Mouse (Mus musculus): ENCODE data around the gene Sh2d6. TPM values are rescaled to one million over a fixed set of nuclear protein-coding genes. Genes with fewer than 3 reads are reported as not detected.
"Not testable (repeated sequence)": the region's sequence is repeated elsewhere in the genome, so short reads cannot be mapped to it uniquely, and the experiment has no call there.

Sh2d6 gene
- polyA plus RNA-seq, 1 experiment from 2014 or later: not detected

DNA sequence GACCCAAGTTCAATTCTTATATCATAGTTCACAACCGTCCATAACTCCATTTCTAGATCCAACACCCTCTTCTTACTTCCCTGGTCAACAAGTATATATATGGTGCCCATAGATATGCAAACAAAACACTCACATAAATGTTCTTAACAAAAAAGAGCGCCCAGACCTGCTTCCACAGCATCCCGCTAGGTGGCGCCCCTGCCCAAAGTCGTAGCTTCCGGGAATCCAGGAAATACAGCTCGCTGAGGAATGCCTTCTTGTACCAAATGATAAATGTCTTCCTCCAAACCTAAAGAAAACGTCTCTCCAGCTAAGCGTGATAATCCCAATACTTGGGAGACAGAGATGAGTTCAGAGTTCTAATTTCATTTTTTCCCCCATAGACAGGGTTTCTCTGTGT, 13.7 kb upstream of the Sh2d6 start:
- Histone ChIP-seq H3K9me3 (replicated peaks) (no peaks in the 10 kb centered on the region), H3K27me3 (no peaks in the 10 kb centered on the region), H3K27ac (peak overlapping the region; percentile 44; the same call in 1 of the 2 replicates), H3K9ac (0 out of 2 replicates have a peak overlapping the region, but pooled peaks have one; percentile 6), H3K4me1 (replicated peaks) (peaks cover 21% of the 10 kb centered on the region), H3K4me2 (peak overlapping the region; percentile 50), H3K36me3 (no peaks in the 10 kb centered on the region), H3K4me3 (replicated peaks) (peak overlapping the region; percentile 17; the same call in 1 of the 2 replicates)
- peak; percentile 73 for DNase-seq
- ATAC-seq (ENCODE audit: low read depth): no peak
- WGBS (ENCODE audit: insufficient replicate concordance): 3% methylated on average over 9 of the region's 9 CpGs

DNA sequence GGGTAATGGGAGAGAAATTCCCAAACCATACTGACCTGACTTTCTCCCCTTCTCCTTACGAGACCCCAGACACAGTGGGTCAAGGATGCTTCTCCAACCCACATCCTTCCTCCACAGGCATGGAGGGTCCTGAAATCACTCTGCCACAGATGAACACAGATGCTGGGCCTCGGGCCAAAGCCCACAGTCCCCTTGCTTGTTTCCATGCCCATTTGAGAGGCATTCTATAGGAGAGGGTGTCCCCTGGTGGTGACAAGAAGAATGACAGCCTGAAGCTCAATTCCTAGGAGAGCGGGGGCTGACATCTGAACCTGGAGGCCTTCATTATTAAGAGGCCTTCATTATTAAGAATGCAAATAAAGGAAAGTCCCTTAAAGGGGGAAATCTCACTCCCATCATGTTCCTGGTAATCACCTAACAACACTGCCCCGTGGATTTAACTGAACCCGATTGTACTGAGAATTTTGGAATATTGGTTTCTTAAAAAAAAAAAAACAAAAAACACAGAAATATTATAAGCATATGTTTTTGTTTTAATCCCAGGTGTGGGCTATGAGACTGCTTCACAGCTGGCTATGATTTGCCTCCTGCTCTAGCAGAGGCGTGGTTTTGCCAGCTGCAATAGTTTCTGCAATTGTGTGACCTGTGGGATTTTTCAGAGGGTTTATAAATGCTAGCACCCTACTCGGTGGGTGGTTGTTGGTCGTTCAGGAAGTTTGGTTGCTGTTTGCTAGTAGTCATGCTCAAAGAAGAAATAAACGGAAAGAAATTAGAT, 12.7 kb upstream of the Sh2d6 start:
- no peak overlapping the region for H3K9ac ChIP-seq
- H3K4me1 ChIP-seq (replicated peaks): peaks cover 20% of the 10 kb centered on the region
- H3K27me3 ChIP-seq: no peaks in the 10 kb centered on the region
- DNase-seq (peak; percentile 36), ATAC-seq (ENCODE audit: low read depth) (no peak)
- H3K9me3 ChIP-seq (replicated peaks): no peaks in the 10 kb centered on the region
- H3K27ac ChIP-seq: no peak overlapping the region
- no peaks in the 10 kb centered on the region for H3K36me3 ChIP-seq
- no peak overlapping the region for H3K4me2 ChIP-seq
- H3K4me3 ChIP-seq (replicated peaks): no peak overlapping the region
- 41% methylated on average over 9 of the region's 9 CpGs for WGBS (ENCODE audit: insufficient replicate concordance)

DNA sequence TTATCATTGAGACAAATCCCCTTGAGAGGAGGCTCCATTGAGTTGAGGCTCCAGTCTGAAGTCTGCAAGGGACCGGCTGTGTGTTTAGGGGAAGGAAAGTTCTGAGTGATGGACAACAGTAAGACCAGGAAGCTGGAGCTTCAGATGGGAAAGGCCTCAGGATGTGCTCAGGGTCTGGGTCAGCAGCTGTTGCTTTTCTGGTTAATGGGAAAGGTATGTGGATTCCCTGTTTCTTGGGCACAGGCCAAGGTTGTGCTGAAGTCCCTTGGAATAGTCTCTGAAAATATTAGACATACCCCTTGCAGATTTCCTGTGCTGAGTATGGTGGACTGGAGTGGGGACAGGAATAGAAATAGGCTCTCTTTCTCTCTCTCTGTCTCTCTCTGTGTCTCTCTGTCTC, 12.0 kb upstream of the Sh2d6 start:
- H3K4me3 ChIP-seq (replicated peaks); H3K9me3 ChIP-seq (replicated peaks); DNase-seq; H3K9ac ChIP-seq; H3K4me2 ChIP-seq; H3K36me3 ChIP-seq; ATAC-seq (ENCODE audit: low read depth); H3K27ac ChIP-seq; H3K27me3 ChIP-seq: not testable (repeated sequence)
- WGBS (ENCODE audit: insufficient replicate concordance): 50% methylated on average over 1 of the region's 1 CpGs
- H3K4me1 ChIP-seq (replicated peaks): peaks cover 13% of the 10 kb centered on the region

DNA sequence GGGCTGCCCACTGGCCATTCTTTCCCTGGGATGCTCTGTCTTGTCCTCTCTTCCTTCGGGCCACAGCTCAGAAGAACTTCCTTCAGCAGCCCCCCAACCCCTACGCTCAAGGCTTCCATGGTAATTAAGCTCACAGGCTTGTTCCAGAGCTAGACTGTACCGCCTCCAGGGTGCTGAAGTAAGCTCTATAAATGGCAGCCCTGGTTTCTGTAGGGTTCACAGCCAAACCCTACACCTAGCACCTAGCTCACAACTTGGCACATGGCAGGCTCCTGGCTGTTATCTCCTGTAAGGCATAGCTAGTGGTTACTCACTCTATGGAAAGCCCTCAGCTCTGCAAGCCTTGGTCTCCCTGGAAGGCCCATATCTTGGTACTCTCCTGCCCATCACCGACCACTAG, 11.1 kb upstream of the Sh2d6 start:
- DNase-seq (no peak), ATAC-seq (ENCODE audit: low read depth) (no peak; the same call in 1 of the 2 replicates)
- Histone ChIP-seq H3K9me3 (replicated peaks) (no peaks in the 10 kb centered on the region), H3K36me3 (no peaks in the 10 kb centered on the region), H3K4me1 (replicated peaks) (peaks cover 5% of the 10 kb centered on the region), H3K4me3 (replicated peaks) (no peak overlapping the region), H3K9ac (no peak overlapping the region), H3K27ac (no peak overlapping the region), H3K4me2 (no peak overlapping the region), H3K27me3 (no peaks in the 10 kb centered on the region)
- WGBS (ENCODE audit: insufficient replicate concordance): 66% methylated on average over 4 of the region's 4 CpGs

DNA sequence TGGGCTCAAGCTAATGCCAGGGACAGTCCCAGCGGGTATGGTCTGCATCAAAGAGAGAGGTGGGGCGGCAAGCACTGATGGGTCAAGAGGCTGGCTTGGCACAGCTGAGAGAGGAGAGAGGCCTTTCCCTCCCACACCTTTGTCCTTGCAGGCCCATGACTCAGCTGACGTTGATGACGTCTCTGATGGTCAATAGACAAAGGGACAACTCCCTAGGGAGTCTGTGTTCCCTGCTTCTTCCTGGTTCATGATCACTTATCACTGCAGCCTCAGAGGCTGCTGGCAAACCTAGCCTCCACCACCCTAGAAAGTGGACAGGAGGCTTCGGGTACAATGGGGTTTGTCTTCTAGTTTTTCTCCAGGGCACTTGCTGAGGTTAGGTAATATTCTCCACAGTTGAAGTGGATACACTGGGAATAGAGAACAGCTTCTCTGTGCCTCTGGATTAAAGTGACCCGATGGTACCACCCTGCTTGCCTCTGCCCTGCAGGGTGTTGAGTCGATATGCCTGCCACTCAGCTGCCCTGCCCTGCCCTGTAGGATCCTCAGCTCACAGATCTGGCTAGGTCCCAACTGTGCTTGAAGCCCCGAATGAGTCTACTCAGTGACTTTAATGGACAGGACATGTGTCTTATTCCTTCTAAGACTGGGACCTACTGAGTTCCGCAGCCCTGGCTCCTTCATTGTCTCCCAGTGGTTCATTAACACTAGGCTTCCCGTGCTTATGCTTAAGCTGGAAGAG, 7.1 kb upstream of the Sh2d6 start:
- WGBS (ENCODE audit: insufficient replicate concordance): 66% methylated on average over 10 of the region's 10 CpGs
- Histone ChIP-seq H3K9ac (no peak overlapping the region), H3K4me1 (replicated peaks) (no peaks in the 10 kb centered on the region), H3K9me3 (replicated peaks) (no peaks in the 10 kb centered on the region), H3K27me3 (no peaks in the 10 kb centered on the region), H3K27ac (no peak overlapping the region), H3K4me3 (replicated peaks) (no peak overlapping the region), H3K36me3 (no peaks in the 10 kb centered on the region), H3K4me2 (no peak overlapping the region)
- no peak; the same call in 1 of the 2 replicates for ATAC-seq (ENCODE audit: low read depth)
- DNase-seq: no peak

DNA sequence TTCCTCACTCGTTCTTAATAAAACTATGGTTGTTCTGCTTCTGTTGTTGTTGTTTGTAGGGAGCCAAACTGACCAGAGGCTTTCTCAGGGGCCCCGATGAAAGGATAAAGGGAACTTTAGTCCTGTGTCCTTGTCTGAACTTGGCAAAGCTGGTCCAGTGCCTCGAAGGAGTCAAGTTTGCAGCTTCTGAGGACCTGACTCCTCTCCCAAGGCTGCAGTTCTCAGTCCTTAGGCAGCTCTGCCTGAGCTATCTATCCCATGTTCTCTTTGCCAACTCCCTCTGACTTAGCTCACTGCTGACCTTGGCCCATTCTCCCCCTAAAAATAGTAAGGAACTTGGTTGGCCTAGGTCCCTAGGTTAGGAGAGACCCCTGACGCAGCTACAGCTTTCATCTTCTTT, 5.6 kb upstream of the Sh2d6 start:
- Histone ChIP-seq H3K36me3 (no peaks in the 10 kb centered on the region), H3K4me3 (replicated peaks) (no peak overlapping the region), H3K27me3 (no peaks in the 10 kb centered on the region), H3K4me2 (no peak overlapping the region), H3K27ac (no peak overlapping the region), H3K9ac (no peak overlapping the region), H3K4me1 (replicated peaks) (no peaks in the 10 kb centered on the region), H3K9me3 (replicated peaks) (no peaks in the 10 kb centered on the region)
- WGBS (ENCODE audit: insufficient replicate concordance): 66% methylated on average over 4 of the region's 4 CpGs
- no peak for DNase-seq
- ATAC-seq (ENCODE audit: low read depth): no peak

DNA sequence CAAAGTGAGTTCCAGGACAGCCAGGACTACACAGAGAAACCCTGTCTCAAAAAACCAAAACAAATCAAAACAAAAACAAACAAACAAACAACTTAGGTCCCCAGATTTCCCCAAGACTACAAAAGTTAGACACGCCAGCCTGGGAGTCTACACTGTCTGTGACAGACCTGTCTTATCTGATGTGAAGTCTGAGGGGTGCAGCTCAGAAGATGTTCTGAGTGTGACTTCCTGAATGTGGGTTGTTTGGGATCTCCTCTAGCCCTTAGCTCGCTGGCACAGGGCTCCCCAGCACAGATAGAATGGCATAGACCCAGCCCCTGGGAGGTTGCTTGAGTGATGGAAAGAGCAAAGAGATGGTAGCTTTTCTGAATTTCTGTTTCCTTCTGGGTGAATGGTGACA, 2.7 kb upstream of the Sh2d6 start:
- Histone ChIP-seq H3K4me2 (no peak overlapping the region), H3K36me3 (no peaks in the 10 kb centered on the region), H3K4me1 (replicated peaks) (no peaks in the 10 kb centered on the region; the same call in 1 of the 2 replicates), H3K4me3 (replicated peaks) (no peak overlapping the region), H3K9me3 (replicated peaks) (no peaks in the 10 kb centered on the region), H3K27me3 (no peaks in the 10 kb centered on the region), H3K9ac (no peak overlapping the region), H3K27ac (no peak overlapping the region)
- no peak for ATAC-seq (ENCODE audit: low read depth)
- DNase-seq: no peak
- WGBS (ENCODE audit: insufficient replicate concordance): 36% methylated on average over 2 of the region's 2 CpGs

DNA sequence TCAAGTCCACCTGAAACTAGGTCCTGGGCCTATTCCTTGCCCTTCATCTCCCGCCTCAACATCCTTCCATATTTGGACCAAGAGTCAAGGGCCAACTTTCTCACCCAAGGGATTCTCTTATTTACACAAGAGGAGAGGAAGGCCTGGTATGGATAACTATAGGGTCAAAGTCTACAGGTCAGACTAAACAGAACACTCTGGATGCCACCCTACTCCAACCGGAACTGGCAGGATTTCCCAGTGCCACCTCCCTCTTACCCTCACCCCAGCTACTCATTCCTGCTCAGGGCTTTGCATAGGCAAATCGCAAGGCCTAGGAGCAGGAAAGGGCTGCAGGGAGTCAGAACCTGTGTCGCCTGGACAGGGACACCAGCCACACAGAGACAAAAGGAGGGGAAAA, 1.7 kb upstream of the Sh2d6 start:
- no peak for ATAC-seq (ENCODE audit: low read depth)
- Histone ChIP-seq H3K4me1 (replicated peaks) (no peaks in the 10 kb centered on the region; the same call in 1 of the 2 replicates), H3K27ac (no peak overlapping the region), H3K36me3 (no peaks in the 10 kb centered on the region), H3K27me3 (no peaks in the 10 kb centered on the region), H3K9me3 (replicated peaks) (no peaks in the 10 kb centered on the region), H3K4me2 (no peak overlapping the region), H3K9ac (no peak overlapping the region), H3K4me3 (replicated peaks) (no peak overlapping the region)
- 72% methylated on average over 4 of the region's 4 CpGs for WGBS (ENCODE audit: insufficient replicate concordance)
- no peak for DNase-seq

DNA sequence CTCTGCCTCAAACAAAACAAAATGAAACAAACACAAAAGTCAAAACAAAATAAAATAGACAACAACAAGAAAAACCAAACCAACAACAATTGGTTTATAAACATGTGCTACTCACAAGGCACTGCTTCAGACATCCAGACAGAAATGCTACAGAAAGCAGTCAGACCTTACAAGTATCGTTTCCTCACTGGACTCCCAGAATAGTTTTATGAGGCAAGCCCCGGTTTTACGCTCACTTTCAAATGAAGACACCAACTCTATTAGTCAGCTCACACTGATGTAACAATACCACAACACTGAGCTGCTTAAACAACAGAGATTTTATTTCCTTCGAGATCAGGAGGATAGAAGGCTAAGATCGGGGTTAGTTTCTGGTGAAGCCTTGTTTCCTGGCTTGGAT, 781 bp upstream of the Sh2d6 start:
- Histone ChIP-seq H3K36me3 (no peaks in the 10 kb centered on the region), H3K4me1 (replicated peaks) (no peaks in the 10 kb centered on the region; the same call in 1 of the 2 replicates), H3K9ac (no peak overlapping the region), H3K9me3 (replicated peaks) (no peaks in the 10 kb centered on the region), H3K4me2 (no peak overlapping the region), H3K27me3 (no peaks in the 10 kb centered on the region), H3K4me3 (replicated peaks) (no peak overlapping the region), H3K27ac (no peak overlapping the region)
- 73% methylated on average over 5 of the region's 5 CpGs for WGBS (ENCODE audit: insufficient replicate concordance)
- DNase-seq (no peak), ATAC-seq (ENCODE audit: low read depth) (no peak)

DNA sequence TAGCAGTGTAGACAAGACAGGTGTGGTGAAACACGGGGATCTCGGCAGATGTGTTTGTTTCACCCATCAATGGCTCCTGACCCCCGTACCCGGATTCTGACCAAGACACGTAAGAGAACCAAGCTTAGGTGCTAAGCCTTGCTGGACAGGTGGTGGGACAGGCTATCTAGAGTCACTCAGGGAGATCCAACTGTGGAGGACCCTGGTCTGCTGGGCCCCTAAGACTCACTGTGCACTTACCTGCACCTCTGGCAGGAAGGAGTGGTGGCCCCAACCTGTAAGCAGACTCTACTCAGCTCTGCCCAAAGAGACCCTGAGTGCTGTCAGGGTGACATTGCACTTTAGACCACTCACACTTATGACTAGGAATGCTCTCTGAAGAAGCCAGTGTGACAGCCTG, 603 bp downstream of the Sh2d6 start:
- ATAC-seq (ENCODE audit: low read depth) (no peak), DNase-seq (no peak)
- Histone ChIP-seq H3K36me3 (no peaks in the 10 kb centered on the region), H3K27ac (no peak overlapping the region), H3K4me3 (replicated peaks) (no peak overlapping the region), H3K9ac (no peak overlapping the region), H3K4me1 (replicated peaks) (no peaks in the 10 kb centered on the region; the same call in 1 of the 2 replicates), H3K4me2 (no peak overlapping the region), H3K9me3 (replicated peaks) (no peaks in the 10 kb centered on the region), H3K27me3 (no peaks in the 10 kb centered on the region)
- 72% methylated on average over 5 of the region's 5 CpGs for WGBS (ENCODE audit: insufficient replicate concordance)

DNA sequence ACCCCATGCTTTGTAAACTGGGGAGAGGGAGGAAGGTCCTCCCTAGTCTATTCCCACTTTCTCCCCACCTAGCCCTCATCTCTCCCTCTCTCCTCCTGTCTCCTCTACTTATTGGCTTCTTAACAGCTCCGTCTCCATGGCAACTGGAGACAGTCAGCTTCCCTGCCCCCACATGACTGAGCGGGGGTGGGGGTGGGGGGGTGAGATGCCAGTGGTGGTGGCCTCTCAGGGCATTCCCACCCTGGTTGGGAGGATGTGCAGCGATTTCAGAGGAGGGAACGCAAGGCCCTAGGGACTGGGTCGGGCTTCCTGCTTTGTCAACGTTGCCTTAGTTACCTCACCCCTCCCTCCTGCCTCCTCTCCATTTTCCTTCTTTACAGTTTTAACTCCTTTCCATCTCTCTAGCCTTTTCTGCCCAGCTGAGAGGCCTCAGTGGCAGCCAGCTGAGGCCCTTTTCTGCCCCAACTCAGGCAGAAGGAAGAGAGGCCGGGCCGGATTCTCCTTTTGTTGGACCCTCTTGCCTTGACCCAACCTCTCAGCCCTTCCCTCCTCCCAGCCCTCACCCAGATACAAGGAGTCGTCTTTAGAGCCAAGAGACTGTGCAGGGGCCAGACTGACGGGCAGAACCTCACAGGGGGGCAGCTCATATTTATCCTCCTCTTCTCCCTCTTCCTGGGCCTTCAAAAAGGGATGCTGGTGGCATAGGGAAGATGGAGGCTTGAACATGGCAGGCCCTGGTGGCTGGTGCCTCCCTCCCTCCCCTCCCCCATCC, 1.4 kb downstream of the Sh2d6 start:
- Histone ChIP-seq H3K9me3 (replicated peaks) (no peaks in the 10 kb centered on the region), H3K27me3 (no peaks in the 10 kb centered on the region), H3K4me3 (replicated peaks) (no peak overlapping the region), H3K4me1 (replicated peaks) (no peaks in the 10 kb centered on the region; the same call in 1 of the 2 replicates), H3K36me3 (no peaks in the 10 kb centered on the region), H3K4me2 (no peak overlapping the region), H3K27ac (no peak overlapping the region), H3K9ac (no peak overlapping the region)
- 40% methylated on average over 10 of the region's 10 CpGs for WGBS (ENCODE audit: insufficient replicate concordance)
- DNase-seq: no peak
- no peak for ATAC-seq (ENCODE audit: low read depth)

Data from liver, embryonic 13.5 days (tissue).